Mouse (Mus musculus) lung, adult 18-20 months (tissue): ENCODE measurements around the gene Fbln5.
A peak's percentile ranks its signal among the peaks of the same experiment; 100 is the strongest.

Experiments used
- DNase-seq, 2 experiments: peaks; one replicate each; pipeline ENCODE4 v3.0.0; 2022; ENCODE audit warnings: mixed read lengths in 2 of 2

Gene Fbln5

DNA sequence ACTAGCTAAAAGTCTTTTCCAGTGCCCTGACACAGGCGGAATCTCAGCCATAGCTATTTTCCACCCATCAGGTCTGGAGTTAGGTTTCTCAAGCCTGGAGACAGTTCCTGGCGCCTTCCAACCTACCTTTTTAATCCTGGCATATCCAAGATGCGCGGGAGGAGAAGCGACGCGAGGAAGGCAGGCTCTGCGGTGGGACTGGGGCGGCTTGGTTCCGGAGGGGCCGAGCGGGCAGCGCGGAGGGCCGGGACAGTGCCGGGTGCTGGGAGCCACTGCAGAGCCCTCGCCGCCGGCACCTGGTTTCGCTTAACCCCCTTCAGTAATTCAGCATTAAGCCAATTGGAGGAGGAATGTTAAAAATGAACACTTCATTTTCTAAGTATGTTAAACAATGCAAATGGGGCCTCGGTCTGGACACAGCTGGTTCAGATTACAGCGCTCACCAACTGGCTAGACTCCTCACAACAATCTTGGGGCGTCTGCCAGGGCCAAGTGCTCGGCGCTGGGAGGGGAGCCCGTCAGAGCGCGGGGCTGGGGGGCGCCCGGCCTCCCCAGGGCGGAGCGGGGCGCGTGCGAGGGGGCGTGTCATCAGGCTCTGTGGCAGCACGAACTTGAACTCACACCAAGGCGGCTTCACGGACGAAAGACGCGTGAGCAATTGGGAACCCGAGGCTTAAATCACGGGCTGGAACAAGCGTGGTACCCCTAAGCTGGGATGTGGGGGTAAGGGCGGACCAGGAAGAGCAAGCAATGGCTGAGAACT is at the start of gene Fbln5:
Gene Fbln5, minus strand, starts transcription at position 448 of the 763 bp plus-strand sequence.
- DNase-seq, result peak; percentile 74 to 77

DNA sequence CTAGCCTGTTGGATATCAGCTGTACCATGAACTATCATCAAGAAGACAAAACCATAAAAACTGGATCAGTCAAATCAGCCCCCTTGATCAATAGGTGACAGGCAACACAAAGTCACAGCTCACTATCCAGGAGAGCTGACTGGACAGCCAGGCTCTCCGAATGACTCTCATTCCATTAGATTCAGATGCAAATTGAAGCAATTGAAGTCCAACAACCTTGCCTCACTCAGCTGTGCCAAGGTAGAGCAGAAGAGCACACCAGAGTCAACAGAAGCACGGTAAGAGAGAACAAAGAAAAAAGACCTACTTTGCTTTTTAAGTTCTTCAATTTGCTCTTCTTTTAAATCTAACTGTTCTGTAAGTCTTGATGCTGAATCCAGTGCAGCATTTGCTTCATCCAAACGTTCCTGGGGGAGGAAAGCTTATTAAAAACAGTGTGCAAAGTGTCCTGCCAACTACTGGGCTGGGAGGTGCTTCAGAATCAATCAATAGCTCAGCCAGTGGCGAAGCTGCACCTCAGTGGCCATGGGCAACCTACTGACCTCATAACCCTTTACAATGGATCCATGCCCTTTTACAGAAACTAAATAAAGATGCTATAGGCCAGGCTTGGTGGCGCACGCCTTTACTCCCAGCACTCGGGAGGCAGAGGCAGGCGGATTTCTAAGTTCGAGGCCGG is 43.6 kb upstream of the Fbln5 start:
- no peak for DNase-seq

DNA sequence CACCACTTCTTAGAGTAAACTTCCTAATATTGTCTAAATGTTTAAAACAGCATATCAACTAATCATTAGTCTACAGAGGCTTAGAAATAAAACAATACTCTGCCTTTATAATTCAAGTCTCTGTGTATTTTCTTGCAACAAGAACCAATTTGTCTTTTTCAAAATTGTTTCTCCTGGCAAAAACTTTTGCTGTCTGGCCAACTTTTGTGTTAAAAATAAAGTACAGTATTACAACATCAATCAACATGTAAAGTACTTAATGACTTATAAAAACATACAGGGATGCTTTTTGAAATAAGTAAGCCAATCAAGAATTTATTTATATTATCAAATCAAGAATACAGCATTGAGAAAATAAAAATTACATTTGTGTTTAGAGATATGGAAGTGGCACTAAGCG is 41.4 kb upstream of the Fbln5 start:
- no peak for DNase-seq

GRCm38 (mm10) chr12:101858011-101858410 is 39.2 kb upstream of the Fbln5 start:
- no peak for DNase-seq

DNA sequence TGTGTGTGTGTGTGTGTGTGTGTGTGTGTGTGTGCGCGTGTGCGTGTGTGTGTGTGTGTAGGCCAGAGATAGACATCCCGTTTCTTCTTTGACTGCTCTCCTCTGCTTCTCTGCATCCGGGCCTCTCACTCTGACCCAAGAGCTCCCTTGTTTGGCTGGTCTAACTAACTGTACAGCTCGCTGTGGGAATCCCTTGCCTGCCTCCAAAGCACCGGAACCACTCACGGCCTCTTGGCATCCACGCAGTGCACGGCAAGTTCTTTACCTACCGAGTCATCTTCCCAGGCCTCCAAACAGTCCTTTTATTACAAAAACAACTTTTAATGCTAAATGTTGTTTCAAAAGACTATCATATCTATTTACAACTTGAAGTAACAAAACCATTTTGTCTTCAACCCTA is 35.5 kb upstream of the Fbln5 start:
- DNase-seq, result no peak

- DNase-seq, result no peak
These were observed 33.1 kb upstream of the Fbln5 start for GRCm38 (mm10) chr12:101851846-101852564.

- DNase-seq, result no peak
These were observed 32.5 kb upstream of the Fbln5 start for GRCm38 (mm10) chr12:101851314-101851713.

DNA sequence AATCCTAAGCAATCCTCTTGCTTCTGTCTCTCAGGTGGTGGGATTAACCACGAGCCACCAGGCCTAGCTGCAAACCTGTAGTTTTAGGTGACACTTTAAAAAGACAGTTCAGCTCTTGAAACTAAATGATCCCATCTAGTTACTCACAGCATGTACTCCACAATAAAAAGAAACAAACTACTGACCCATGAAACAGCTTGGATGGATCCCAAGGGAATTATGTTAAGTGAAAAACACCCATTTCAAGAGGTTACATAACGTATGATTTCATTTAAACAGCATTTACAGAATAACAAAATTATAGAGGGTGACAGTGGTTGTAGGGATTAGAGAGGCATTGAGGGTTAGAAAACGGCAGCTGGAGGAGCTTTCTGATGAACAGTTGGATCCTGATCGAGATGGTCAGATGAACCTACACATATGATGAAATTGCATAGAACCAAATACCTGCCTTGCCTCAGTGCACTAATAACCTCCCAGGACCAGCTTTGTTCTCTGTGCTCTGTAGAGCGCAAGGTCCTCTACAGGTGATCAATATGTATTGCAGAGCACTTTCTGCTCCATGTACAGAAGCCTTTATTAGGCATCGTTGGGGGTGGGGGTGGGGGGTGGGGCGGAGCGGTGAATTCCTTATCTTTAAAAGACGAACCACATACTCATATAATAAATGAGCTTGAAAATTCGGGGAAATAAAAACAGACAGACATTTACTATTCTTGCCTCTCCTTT is 17.9 kb upstream of the Fbln5 start:
- DNase-seq, result no peak

GRCm38 (mm10) chr12:101834715-101835114 is 15.9 kb upstream of the Fbln5 start:
- DNase-seq, result no peak

DNA sequence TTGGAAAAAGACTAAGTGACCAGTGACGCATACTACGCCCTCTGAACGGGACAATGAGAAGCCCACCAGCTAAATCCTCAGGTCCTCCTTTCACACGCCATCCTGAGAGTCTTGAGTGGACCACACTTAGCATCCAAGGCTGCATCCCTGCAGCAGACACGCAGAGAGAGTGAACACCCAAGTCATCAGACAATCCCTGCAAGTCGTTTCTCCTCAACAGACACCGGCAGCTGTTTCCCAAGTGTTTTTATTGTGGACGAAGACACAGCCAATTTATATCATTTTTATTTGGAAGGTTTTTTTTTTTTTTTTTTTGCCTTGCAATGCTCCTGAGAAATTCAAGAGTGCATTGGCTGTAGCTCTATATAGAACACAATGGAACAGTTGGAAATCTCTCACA is 14.9 kb upstream of the Fbln5 start:
- DNase-seq, result no peak

DNA sequence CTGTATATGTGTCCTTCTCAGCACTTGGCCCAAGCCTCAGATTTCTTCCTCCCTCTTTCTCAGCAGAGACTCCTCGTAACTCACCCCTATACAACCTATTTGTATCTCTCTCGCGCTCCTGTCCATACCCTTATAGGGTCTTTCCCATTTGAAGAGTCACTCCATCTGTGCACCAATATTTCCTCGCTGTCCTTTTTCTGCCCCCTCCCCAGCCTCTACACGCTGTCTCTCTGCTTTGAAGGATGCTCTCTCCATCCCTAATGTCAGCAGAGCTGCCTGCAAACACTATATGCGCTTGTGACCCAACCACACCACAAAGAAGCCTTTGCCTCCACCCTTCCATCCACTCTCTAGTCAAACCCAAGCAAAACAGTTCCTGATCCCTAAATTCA is 14.3 kb upstream of the Fbln5 start:
- no peak for DNase-seq

- DNase-seq, result no peak
These were observed 13.6 kb upstream of the Fbln5 start for GRCm38 (mm10) chr12:101832179-101833114.

- DNase-seq, result no peak
These were observed 12.4 kb upstream of the Fbln5 start for GRCm38 (mm10) chr12:101831221-101831620.

GRCm38 (mm10) chr12:101823161-101823560 is 4.3 kb upstream of the Fbln5 start:
- no peak for DNase-seq

- DNase-seq, result no peak
These were observed 2.7 kb upstream of the Fbln5 start for GRCm38 (mm10) chr12:101821596-101821995.

GRCm38 (mm10) chr12:101819570-101819969 is 715 bp upstream of the Fbln5 start:
- DNase-seq, result no peak

GRCm38 (mm10) chr12:101818246-101818607 is 628 bp downstream of the Fbln5 start:
- DNase-seq, result no peak

DNA sequence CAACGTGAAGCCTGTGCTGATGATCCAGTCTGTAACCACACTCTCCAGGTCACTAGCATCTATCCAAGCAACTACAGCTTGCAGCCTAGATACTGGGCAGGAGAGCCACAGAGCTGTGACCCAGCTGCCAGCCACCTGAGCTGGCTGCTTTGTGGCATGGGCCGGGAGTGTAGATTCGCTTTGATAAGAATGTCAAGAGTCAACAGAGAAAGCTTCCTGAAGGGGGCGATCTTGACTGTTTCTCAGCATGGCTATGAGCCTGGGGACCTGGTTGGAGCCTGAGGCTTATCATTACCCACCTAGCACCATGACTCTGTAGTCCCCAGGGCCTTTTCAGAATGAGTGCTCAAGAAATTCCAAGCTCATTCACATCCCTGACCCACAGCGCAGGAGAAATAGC is 2.0 kb downstream of the Fbln5 start:
- peak; percentile 20 to 34 for DNase-seq

DNA sequence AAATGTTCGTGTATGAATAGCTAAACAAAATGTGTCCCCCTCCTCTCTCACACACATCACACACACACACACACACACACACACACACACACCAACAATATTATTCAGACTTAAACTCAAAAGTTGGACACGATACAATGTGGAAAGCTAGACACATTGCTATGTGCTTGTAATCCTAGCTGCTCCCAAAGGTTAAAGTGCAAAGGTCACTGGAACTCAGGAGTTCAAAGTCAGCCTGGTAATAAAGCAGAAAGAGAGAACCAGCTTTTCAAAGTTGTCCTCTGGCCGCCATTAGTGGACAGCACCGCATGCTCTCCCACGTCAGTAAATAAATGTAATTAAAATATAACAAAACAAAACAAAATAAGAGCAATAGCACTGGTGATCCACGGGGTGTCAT is 3.1 kb downstream of the Fbln5 start:
- DNase-seq, result no peak

DNA sequence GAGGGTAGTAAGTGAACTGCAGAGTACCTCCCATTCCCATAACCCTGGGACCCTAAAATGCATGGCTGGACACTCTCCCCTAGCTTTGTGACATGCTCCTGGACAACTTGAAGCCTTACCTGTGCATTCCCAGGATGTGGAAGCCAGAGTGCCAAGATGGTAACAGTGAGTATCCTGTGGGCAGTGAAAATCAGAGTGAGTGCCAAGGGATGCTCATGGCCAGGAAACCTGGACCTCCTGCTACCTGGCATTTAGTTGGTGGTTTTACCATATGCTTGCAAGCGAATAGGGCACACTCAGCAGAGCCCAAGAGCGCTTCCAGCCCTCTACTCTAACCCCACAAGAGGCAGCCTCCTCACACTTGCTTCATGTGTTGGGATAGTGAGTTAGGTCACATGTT is 4.4 kb downstream of the Fbln5 start:
- no peak for DNase-seq

GRCm38 (mm10) chr12:101811181-101811580 is 7.7 kb downstream of the Fbln5 start:
- DNase-seq, result no peak

GRCm38 (mm10) chr12:101810515-101810914 is 8.3 kb downstream of the Fbln5 start:
- no peak for DNase-seq
